Mouse (Mus musculus) gastrocnemius, postnatal 14 days (tissue): ENCODE results near the gene H2al1i. TPM values are rescaled to one million over a fixed set of nuclear protein-coding genes. Genes with fewer than 3 reads are reported as not detected.
"Not testable (repeated sequence)": the region's sequence is repeated elsewhere in the genome, so short reads cannot be mapped to it uniquely, and the experiment has no call there.

Source experiments
- DNase-seq: peaks from one replicate; pipeline ENCODE4 v3.0.0; 2021; ENCODE audit warnings: mixed read lengths
- intact Hi-C: fragments of 180-260 bp; cut with DNase I; formaldehyde crosslinking; loops from one replicate; pipeline ENCODE4 v1.15.1; 2025; ENCODE audit warnings: low total_unique reads
- long read RNA-seq, 2 experiments: library from polyadenylated mRNA; stranded (forward); transcript quantifications; one replicate each; pipeline ENCODE4 v2.0.0; 2021
- total RNA-seq, 2 experiments: library from RNA; stranded (reverse); gene quantifications; 2 replicates each; pipeline ENCODE4 v1.2.3; 2021

Gene H2al1i
- total RNA-seq = not detected
- long read RNA-seq, experiment 1 = 0 reads
- long read RNA-seq, experiment 2 = 0 reads

- intact Hi-C loops, DNase-seq: not testable (repeated sequence)
Observed at GRCm38 (mm10) chrX:11324359-11324758, at the start of gene H2al1i. Gene H2al1i, plus strand, starts transcription at chrX:11324659.

- intact Hi-C loops = no loop called here
- DNase-seq = no peak
Observed at GRCm38 (mm10) chrX:11277083-11277482, 47.4 kb upstream of the H2al1i start.

- DNase-seq = no peak
- intact Hi-C loops = no loop called here
Observed at GRCm38 (mm10) chrX:11280741-11281140, 43.7 kb upstream of the H2al1i start.

DNA sequence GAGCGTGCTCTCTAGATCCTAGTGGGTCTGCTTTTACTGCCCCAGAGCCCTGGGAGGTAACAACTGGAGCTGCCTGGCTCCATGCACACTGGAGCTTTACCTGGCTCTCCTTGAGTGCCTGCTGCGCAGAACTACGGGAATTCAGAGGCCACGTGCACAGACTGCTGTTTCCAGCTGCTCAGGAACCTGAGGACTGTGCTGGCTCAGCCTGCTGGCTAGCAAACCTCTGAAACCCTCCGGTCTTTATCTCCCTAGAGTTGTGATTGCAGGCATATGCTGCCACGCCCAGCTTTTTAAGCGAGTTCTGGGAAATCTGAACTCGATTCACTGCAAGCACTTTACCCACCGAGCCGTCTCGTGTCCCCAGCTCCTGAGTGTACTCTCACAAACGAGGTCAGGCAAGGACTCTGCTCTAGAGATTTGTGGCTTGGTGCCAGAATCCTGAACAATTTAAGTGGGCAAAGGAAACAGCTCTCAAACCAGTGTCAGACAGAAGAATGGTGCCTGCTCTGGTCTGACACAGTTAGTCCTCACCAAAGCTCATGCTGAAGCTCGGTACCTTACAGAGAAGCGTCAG, 36.1 kb upstream of the H2al1i start:
- intact Hi-C loops = no loop called here
- peak; percentile 7 for DNase-seq

DNA sequence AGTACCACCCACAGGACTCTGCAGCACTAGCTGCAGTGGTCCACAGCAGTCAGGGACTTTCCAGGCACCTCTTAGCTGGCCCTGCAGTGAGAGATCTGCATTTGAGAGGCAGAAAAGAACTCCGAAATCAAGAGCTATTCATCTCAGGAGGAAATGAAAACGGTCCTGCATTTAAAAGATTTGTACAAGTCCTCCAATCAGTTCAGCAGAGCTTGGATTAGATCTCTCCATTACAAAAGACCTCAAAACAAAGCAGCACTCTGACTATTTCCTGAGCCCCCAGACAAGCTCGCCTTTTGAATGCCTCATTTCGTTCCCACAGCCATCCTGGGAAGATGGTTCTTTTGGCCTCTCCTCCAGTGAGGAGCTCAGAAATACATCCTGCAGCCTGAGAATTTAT, 35.2 kb upstream of the H2al1i start:
- intact Hi-C loops = no loop called here
- DNase-seq = no peak

- DNase-seq, intact Hi-C loops: not testable (repeated sequence)
Observed at GRCm38 (mm10) chrX:11298957-11299356, 25.5 kb upstream of the H2al1i start, which contains the start of gene H2al1a. Gene H2al1a, plus strand, starts transcription at chrX:11299257.

DNA sequence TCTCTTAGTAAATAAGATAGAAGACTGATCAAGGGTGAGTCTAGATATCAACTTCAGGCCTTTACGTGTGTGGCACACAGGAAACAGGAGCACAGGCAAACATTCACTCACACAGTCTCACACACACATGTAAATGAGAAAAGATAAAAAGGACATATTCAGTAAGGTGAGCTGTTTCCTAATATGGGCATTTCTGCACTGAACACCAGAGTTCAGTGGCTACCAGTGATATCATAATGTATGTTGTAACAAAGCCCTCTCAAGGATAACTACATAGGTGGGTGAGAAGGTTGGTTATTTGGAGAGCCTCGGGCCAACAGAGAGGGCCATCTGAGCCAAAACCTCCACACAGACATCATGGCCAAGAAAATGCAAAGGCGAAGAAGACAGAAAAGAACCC, 22.3 kb upstream of the H2al1i start, which contains the start of gene H2al1b:
TSS of gene H2al1b (plus strand) at position 301 of the 400 bp plus-strand sequence.
- DNase-seq, intact Hi-C loops: not testable (repeated sequence)

DNA sequence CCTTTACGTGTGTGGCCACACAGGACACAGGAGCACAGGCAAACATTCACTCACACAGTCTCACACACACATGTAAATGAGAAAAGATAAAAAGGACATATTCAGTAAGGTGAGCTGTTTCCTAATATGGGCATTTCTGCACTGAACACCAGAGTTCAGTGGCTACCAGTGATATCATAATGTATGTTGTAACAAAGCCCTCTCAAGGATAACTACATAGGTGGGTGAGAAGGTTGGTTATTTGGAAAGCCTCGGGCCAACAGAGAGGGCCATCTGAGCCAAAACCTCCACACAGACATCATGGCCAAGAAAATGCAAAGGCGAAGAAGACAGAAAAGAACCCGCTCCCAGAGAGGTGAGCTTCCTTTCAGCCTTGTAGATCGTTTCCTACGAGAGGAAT, 19.1 kb upstream of the H2al1i start, which contains the start of gene H2al1c:
TSS of gene H2al1c (plus strand) at position 301 of the 400 bp plus-strand sequence.
- DNase-seq, intact Hi-C loops: not testable (repeated sequence)

- DNase-seq, intact Hi-C loops: not testable (repeated sequence)
Observed at GRCm38 (mm10) chrX:11308524-11308923, 15.9 kb upstream of the H2al1i start, which contains the start of gene H2al1d. Gene H2al1d, plus strand, starts transcription at chrX:11308824.

DNA sequence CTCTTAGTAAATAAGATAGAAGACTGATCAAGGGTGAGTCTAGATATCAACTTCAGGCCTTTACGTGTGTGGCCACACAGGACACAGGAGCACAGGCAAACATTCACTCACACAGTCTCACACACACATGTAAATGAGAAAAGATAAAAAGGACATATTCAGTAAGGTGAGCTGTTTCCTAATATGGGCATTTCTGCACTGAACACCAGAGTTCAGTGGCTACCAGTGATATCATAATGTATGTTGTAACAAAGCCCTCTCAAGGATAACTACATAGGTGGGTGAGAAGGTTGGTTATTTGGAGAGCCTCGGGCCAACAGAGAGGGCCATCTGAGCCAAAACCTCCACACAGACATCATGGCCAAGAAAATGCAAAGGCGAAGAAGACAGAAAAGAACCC, 12.8 kb upstream of the H2al1i start, which contains the start of gene H2al1e:
TSS of gene H2al1e (plus strand) at position 301 of the 400 bp plus-strand sequence.
- intact Hi-C loops, DNase-seq: not testable (repeated sequence)

DNA sequence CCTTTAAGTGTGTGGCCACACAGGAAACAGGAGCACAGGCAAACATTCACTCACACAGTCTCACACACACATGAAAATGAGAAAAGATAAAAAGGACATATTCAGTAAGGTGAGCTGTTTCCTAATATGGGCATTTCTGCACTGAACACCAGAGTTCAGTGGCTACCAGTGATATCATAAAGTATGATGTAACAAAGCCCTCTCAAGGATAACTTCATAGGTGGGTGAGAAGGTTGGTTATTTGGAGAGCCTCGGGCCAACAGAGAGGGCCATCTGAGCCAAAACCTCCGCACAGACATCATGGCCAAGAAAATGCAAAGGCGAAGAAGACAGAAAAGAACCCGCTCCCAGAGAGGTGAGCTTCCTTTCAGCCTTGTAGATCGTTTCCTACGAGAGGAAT, 9.6 kb upstream of the H2al1i start, which contains the start of gene H2al1f:
TSS of gene H2al1f (plus strand) at position 301 of the 400 bp plus-strand sequence.
- DNase-seq, intact Hi-C loops: not testable (repeated sequence)

DNA sequence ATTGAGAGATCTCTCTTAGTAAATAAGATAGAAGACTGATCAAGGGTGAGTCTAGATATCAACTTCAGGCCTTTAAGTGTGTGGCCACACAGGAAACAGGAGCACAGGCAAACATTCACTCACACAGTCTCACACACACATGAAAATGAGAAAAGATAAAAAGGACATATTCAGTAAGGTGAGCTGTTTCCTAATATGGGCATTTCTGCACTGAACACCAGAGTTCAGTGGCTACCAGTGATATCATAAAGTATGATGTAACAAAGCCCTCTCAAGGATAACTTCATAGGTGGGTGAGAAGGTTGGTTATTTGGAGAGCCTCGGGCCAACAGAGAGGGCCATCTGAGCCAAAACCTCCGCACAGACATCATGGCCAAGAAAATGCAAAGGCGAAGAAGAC, 6.5 kb upstream of the H2al1i start, which contains the start of gene H2al1g:
TSS of gene H2al1g (plus strand) at position 301 of the 400 bp plus-strand sequence.
- DNase-seq, intact Hi-C loops: not testable (repeated sequence)

GRCm38 (mm10) chrX:11321192-11321591, 3.3 kb upstream of the H2al1i start, which contains the start of gene H2al1h:
Gene H2al1h, plus strand, starts transcription at chrX:11321492.
- DNase-seq, intact Hi-C loops: not testable (repeated sequence)

- intact Hi-C loops = not testable (repeated sequence)
Observed at GRCm38 (mm10) chrX:11327522-11327921, 3.1 kb downstream of the H2al1i start, which contains the start of gene H2al1j. Gene H2al1j, plus strand, starts transcription at chrX:11327822.

DNA sequence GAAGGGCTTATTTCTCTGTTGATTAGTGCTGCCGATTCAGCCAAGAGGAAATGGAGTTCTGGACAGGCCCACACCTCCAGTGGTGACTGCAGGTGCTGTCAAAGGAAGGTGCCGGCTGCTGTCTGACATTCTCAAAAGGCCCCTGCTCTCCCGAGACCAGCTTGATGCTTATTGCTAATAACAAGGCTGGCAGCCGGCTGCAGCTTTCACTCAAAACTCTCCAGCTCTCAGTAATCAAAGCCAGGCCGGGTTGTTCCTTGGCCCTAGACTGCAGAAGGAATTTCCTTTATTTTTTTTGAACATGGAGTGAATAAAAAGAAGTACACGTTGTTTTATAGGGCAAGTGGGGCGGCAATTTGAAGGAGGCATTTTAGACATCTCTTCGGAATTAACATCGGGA, 21.3 kb downstream of the H2al1i start:
- intact Hi-C loops = no loop called here
- no peak for DNase-seq

More at GRCm38 (mm10) chrX:11327522-11327921, 3.1 kb downstream of the H2al1i start, which contains the start of gene H2al1j:
- DNase-seq = not testable (repeated sequence)

DNA sequence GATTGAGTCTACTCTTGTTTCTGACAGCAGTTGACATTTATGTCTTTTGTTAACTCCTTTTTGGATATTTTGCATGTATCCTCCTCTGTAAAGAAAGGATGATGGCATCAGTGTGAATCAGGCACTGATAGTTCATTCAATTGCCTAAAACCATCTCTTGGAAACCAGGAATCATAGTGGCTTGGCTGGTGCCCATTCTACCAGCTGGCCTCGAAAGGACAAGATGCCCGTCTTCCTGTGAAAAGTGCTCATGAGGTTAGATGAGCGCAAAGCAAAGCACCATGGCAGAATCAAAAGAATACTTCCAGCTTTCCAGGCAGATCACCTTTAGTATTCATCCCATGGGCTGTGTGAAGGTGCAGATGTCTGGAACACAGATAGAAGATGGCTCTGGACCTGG, 22.3 kb downstream of the H2al1i start:
- intact Hi-C loops = no loop called here
- DNase-seq = no peak

GRCm38 (mm10) chrX:11360823-11361222, 36.4 kb downstream of the H2al1i start:
- DNase-seq = no peak
- intact Hi-C loops = no loop called here

DNA sequence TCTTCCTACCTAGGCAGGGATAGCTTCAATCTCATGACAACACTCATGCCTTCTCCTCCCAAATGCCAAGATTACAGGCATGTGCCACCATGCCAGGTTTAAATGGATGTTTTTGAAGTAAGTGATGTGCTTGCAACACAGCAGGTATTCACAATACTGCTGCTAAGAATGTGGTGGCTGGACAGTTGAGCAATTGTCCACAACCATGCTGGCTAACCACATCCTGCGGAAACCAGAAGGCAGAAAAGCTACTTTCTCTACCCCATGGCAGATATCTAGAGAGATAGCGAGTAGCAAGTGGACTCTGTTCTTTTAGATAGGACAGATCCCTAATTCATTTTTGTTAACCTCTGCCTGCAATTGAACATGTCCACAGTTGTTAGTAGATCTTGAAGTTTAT, 36.8 kb downstream of the H2al1i start:
- intact Hi-C loops = no loop called here
- no peak for DNase-seq

- no peak for DNase-seq
- intact Hi-C loops = no loop called here
Observed at GRCm38 (mm10) chrX:11363890-11364289, 39.4 kb downstream of the H2al1i start.

DNA sequence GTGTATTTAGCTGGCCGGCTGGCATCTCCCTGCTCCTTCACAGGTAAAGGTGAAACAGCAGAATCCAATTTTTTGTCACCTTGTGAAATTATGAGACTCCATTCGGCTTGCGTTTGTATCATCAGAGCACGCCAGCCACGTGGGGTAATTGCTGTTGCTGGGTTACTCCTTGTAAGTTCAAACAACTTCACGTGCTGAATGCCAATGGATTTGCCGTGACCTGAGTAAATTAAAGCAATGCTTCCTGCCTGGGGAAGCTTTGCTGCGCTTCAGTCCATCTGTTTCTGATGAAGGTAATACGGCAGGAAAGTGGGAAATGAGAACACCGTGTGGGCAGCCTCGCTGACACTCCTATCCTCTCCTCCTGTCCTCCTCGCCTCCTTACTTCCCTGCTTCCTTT, 40.7 kb downstream of the H2al1i start:
- no peak for DNase-seq
- intact Hi-C loops = no loop called here
